Mouse (Mus musculus): ENCODE measurements at regions not wholly inside any gene's neighbourhood (a gene's known extent, or its start where the extent isn't known, plus 50 kb on each side); places are given as distances from the start of the nearest gene placed in this dataset.
A peak's percentile ranks its signal among the peaks of the same experiment; 100 is the strongest.

GRCm38 (mm10) chr11:65365751-65366559, 96.2 kb upstream of the Myocd start:
- peak; percentile 69 for ATAC-seq (ENCODE audit: low TSS enrichment)

DNA sequence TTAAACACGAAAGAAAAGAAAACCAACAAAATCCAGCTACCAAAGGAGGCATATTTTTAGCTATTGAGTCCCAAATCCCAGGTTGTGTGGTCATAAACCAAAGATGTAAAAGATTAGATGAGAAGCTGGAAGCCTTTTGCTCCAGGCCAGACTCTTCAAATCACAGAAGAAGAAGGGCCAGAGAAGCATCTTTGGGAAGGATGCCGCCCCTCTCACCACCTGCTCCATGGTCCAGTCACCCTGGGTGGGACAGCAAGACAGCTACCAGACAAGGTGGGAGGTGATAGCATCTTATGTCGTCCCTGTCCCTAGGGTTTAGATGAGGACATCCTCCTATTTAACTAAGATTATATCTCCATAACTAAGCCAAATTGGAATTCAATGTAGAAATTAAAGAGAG, 95.1 kb upstream of the Myocd start:
- no peak for ATAC-seq (ENCODE audit: low TSS enrichment)

DNA sequence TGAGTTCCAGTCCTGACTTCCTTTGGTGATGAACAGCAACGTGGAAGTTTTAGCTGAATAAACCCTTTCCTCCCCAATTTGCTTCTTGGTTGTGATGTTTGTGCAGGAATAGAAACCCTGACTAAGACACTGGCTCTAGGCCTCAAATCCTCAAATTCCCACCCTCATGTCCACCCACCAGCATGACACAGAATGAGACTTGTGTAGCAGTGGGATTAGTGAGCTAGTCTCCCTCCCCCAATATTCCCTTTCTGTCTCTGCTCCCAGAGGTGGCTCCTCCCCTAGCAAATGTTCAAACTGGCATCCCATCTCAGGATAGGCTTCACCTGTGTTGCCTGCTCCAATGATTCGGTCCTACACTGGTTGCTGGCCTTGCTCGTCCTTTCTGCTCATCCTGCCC, 94.1 kb upstream of the Myocd start:
- ATAC-seq (ENCODE audit: low TSS enrichment) = peak; percentile 51; the same call in 1 of the 2 replicates

DNA sequence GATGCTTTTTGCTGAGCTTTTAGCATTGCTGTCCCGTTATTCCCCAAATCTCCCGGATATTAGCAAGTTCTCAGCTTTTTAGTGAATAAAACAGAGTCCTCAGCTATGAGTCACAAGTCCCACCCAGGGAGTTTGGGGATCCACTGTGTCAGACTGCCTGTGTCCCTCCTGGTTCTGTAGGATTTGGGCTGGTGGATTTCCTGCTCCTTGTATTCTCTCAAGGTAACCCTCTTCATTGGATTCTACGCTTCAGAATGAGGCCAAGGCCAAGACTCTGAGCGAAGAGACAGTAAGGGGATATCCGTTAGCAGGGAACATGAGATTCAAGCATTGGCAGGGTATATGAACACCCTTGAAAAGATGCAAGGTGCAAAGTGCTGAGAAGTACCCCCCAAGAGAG, 90.9 kb upstream of the Myocd start:
- no peak for ATAC-seq (ENCODE audit: low TSS enrichment)

DNA sequence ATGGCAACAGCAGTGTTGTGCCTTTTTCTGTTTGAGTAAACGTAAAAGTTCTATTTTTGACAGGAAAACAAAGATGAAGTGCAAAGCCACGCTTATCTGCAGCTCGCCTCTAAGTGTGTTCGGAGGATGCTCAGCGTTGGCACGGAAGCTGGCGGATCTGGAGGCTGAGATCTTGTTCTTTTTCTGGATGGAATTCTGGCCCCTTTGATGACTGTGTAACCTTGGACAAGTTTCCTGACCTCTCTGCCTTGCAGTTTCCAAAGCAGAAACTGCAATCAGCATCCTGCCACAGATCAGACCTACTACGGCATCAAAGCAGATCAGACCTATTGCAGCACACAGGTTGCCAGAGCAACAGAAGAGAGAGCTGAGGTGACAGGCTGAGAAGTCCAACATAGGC, 89.1 kb upstream of the Myocd start:
- peak; percentile 44; the same call in 1 of the 2 replicates for ATAC-seq (ENCODE audit: low TSS enrichment)

DNA sequence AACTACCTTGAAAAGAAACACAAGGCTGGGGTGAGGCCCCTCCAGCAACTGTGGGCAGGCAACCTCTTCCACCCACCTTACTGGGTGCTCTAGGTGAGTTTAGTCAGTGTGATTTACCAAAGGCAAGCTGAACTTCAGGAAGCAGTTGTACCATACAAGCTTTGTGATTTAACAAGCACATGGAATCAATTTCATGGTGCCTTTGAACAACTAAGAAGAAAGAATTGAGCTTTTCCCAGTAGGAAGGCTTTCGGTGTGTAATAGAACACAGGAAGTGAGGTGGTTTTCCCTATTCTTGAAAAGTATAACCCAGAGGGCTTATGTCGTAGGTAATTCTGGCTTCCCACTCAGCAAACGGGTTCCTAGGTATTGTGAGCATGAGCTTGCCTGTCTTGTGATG, 82.7 kb upstream of the Myocd start:
- no peak for ATAC-seq (ENCODE audit: low TSS enrichment)

DNA sequence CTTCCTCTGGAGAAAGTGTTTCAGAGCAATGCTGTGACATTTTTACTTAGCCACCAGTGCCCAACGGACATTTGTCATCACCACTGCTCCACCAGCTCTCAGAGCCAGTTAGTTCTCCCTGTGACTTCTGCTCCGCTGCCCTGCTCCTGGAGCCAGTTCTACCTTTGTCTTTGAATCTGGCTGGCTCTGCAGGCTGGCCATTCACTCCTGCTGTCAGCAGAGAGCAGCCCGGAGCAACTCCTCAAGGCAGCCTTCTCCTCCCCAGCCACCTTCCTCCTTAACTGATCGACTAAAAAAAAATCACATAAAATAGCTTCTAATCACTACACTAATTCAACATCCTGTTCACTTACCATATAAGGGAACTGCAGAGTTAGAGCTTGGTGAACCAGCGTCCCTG, 79.2 kb upstream of the Myocd start:
- no peak for ATAC-seq (ENCODE audit: low TSS enrichment)

DNA sequence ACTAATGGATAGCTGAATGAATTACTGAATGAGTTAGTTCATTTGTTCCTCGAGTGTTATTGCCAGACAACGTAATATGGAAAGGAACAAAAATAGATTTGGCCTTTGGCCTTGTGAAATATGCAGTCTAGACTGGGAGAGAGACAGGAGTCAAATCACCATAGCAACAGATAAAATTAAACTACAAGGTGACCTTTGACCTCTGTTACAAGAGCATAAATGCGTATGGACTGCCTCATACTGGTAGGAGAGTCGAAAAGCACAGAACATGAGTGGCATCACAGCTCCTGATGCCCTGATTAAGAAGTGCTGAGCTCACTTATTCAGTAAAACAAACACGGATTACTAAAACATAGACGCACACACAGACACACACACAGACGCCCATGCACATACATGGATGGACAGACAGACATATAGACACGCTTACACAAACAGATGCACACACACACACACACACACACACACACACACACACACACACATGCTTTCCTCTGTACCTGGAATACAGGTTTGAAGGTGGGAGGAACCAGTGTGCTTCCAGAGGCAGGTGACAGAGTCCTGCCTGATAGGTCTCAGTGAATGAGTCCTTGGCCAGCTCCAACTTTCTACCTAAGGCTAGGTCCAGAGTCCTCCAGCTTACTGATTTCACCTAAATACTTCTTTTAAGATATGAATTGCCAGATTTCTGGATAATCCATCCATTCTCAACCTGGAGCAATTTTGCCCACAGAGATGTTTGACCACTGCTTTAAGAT, 72.1 kb upstream of the Myocd start:
- ATAC-seq (ENCODE audit: low TSS enrichment) = no peak

DNA sequence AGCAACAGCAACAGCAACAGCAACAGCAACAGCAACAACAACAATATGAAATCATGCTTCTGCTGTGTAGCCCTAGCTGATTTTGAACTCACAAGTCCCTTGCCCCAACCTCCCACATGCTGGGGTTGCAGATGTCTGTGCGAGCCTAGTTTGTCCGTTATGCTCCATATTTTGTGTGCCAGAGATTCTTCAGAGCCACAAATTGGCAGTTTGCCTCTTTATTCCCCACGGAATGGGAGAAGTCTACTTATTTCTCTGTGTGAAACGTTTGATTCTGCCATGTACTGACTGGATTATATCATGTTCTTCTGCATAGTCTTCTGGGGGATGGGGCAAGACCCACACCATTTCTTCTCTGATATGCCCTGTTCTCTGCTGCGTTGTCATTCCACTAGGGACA, 64.5 kb upstream of the Myocd start:
- no peak for ATAC-seq (ENCODE audit: low TSS enrichment)

DNA sequence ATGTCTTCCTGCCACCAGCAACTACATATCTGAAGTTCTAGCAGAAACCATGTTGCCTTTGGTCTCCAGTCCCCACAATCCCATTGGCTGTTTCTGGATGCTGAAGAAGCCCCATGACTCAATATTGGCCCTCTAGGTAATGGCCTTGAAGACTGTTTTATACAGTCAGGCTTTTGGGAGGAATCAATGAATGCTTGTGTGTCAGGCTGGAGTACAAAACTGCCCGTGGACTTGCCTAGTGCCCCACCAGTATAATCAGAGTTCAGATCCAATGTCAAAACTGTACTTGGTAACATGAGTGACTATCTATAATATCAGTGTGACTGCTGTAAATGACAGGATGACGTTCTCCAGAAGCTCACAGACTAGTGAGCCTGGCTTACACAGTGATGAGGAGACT, 63.3 kb upstream of the Myocd start:
- ATAC-seq (ENCODE audit: low TSS enrichment) = no peak

GRCm38 (mm10) chr11:65322877-65323440, 53.2 kb upstream of the Myocd start:
- ATAC-seq (ENCODE audit: low TSS enrichment) = no peak

Measured in frontal cortex, adult (tissue).